Mouse (Mus musculus) heart, adult 2 months (tissue): ENCODE data around the gene Wbp2. TPM values are rescaled to one million over a fixed set of nuclear protein-coding genes. Genes with fewer than 3 reads are reported as not detected.

Source experiments
- DNase-seq, 2 experiments: peaks; one replicate each; pipeline ENCODE4 v3.0.0; 2021
- H3K27ac ChIP-seq: fragments of 200-600 bp; 2 replicates; pipeline ENCODE4 v1.8.1; 2022
- H3K27me3 ChIP-seq: fragments of 200-500 bp; 2 replicates; pipeline ENCODE4 v1.6.1; 2012; ENCODE audit warnings: mild to moderate bottlenecking, low read length, inconsistent platforms, mixed read lengths; ENCODE audit not compliant: control insufficient read depth, insufficient read depth
- H3K36me3 ChIP-seq: fragments of 200-500 bp; 2 replicates; pipeline ENCODE4 v1.6.1; 2012; ENCODE audit warnings: low read length, inconsistent platforms; ENCODE audit not compliant: control insufficient read depth, insufficient read depth
- H3K4me1 ChIP-seq: fragments of 200-500 bp; 2 replicates; pipeline ENCODE4 v1.6.1; 2011; ENCODE audit warnings: low read length; ENCODE audit not compliant: control insufficient read depth, insufficient read depth
- H3K4me3 ChIP-seq: fragments of 200-600 bp; 2 replicates; pipeline ENCODE4 v1.8.1; 2022
- H3K79me2 ChIP-seq: fragments of 200-500 bp; replicated peaks from 2 replicates; pipeline ENCODE4 v1.6.1; 2012; ENCODE audit warnings: mild to moderate bottlenecking, inconsistent platforms, low read length, moderate library complexity, mixed read lengths; ENCODE audit not compliant: control insufficient read depth, insufficient read depth
- H3K9ac ChIP-seq: fragments of 200-500 bp; 2 replicates; pipeline ENCODE4 v1.6.1; 2012; ENCODE audit warnings: low read depth, mild to moderate bottlenecking, control low read depth, inconsistent platforms, low read length, mixed read lengths
- CTCF ChIP-seq: fragments of 200-600 bp; IDR thresholded peaks from 2 replicates; pipeline ENCODE4 v1.8.1; 2022; ENCODE audit warnings: antibody characterized with exemption, mild to moderate bottlenecking, moderate library complexity
- EP300 ChIP-seq: fragments of 200-500 bp; IDR thresholded peaks from 2 replicates; pipeline ENCODE4 v1.6.1; 2011; ENCODE audit warnings: low read depth, low read length, control low read depth; ENCODE audit not compliant: insufficient read depth
- POLR2A ChIP-seq: fragments of 200-500 bp; IDR thresholded peaks from 2 replicates; pipeline ENCODE4 v1.6.1; 2011; ENCODE audit warnings: mild to moderate bottlenecking, low read depth, low read length, control low read depth; ENCODE audit not compliant: insufficient read depth
- WGBS: fragments of 180-500 bp; shearing (Covaris S2); methylation state at CpG from one replicate; pipeline ENCODE4 v1.1.7; 2018; 5-methylcytosine and 5-hydroxymethylcytosine counted together
- intact Hi-C: fragments of 180-260 bp; cut with DNase I; formaldehyde crosslinking; loops from one replicate; pipeline ENCODE4 v1.15.1; 2025
- polyA plus RNA-seq: library from polyadenylated mRNA; depleted of rRNA; stranded (reverse); fragments of >200 nt; gene quantifications from 2 replicates; pipeline ENCODE4 v1.2.3, GENCODE M21; 2012; rRNA removed
- total RNA-seq, 2 experiments: library from RNA; stranded (reverse); gene quantifications; 2 replicates each; pipeline ENCODE4 v1.2.3; 2021

Gene Wbp2
- total and polyA plus RNA-seq, 3 experiments: 91.0 to 176 (median 108) TPM

- intact Hi-C loops: loop anchor here (1.0 kb wide), 1 partner anchor 56 kb away; the partner anchor contains the start of gene Wbp2
- under 1% methylated on average over 67 of the region's 67 CpGs for WGBS
Observed at GRCm38 (mm10) chr11:116030088-116030897, 56.5 kb downstream of the Wbp2 start, which contains the start of gene Unk. Gene Unk (plus strand): TSS chr11:116030322.

GRCm38 (mm10) chr11:116029086-116029865, 57.5 kb downstream of the Wbp2 start:
- H3K4me1 ChIP-seq: peaks cover 11% of the 10 kb centered on the region
- no peaks in the 10 kb centered on the region for H3K36me3 ChIP-seq
- WGBS: 69% methylated on average over 6 of the region's 6 CpGs
- no peaks in the 10 kb centered on the region for H3K27me3 ChIP-seq
- intact Hi-C loops: no loop called here
- TF ChIP-seq EP300 (no peak), CTCF (no peak), POLR2A (no peak)
- no peak for DNase-seq
- H3K4me3 ChIP-seq: peak overlapping the region; percentile 98
- H3K79me2 ChIP-seq: peaks cover 2% of the 10 kb centered on the region; the same call in 1 of the 2 replicates
- peak overlapping the region; percentile 47 for H3K9ac ChIP-seq
- H3K27ac ChIP-seq: peak overlapping the region; percentile 99

More at GRCm38 (mm10) chr11:116030088-116030897, 56.5 kb downstream of the Wbp2 start, which contains the start of gene Unk:
- no peaks in the 10 kb centered on the region for H3K27me3 ChIP-seq
- no peaks in the 10 kb centered on the region for H3K36me3 ChIP-seq
- peaks cover 6% of the 10 kb centered on the region for H3K79me2 ChIP-seq
- H3K4me1 ChIP-seq: peaks cover 11% of the 10 kb centered on the region
- peak within 1 kb of the TSS; percentile 99 for H3K27ac ChIP-seq
- TF ChIP-seq POLR2A (peak; percentile 87), CTCF (no peak), EP300 (peak; percentile 68)
- H3K9ac ChIP-seq: peak within 1 kb of the TSS; percentile 92
- DNase-seq: peak; percentile 98
- H3K4me3 ChIP-seq: peak within 1 kb of the TSS; percentile 98

Other genes with a start within 250 kb of the Wbp2 start
- gene Myo15b, start 228.6 kb downstream of the Wbp2 start, total RNA-seq: under 1 TPM in 1 of 2 experiments, not detected in 1; 0.05 TPM
- 0.20 and 0.29 TPM in 2 replicates for gene Myo15b, start 228.6 kb downstream of the Wbp2 start, polyA plus RNA-seq
- 10 to 100 TPM; 10.2 to 17.8 TPM for gene Smim5, start 187.0 kb downstream of the Wbp2 start, total RNA-seq
- 21.8 and 32.8 TPM in 2 replicates for gene Smim5, start 187.0 kb downstream of the Wbp2 start, polyA plus RNA-seq
- gene Smim6, start 175.0 kb downstream of the Wbp2 start, total RNA-seq: not detected
- gene Smim6, start 175.0 kb downstream of the Wbp2 start, polyA plus RNA-seq: 0.29 and 0.35 TPM in 2 replicates
- 10 to 100 TPM; 16.4 to 18.1 TPM for gene Sap30bp, start 153.7 kb downstream of the Wbp2 start, total RNA-seq
- 9.1 and 10.8 TPM in 2 replicates for gene Sap30bp, start 153.7 kb downstream of the Wbp2 start, polyA plus RNA-seq
- gene Recql5, start 153.5 kb downstream of the Wbp2 start, total RNA-seq: 1 to 10 TPM; 6.8 to 7.4 TPM
- gene Recql5, start 153.5 kb downstream of the Wbp2 start, polyA plus RNA-seq: 10.2 and 12.2 TPM in 2 replicates
- gene Itgb4, start 112.3 kb downstream of the Wbp2 start, total RNA-seq: 1 to 10 TPM; 2.6 to 2.9 TPM
- gene Itgb4, start 112.3 kb downstream of the Wbp2 start, polyA plus RNA-seq: 1.9 and 3.1 TPM in 2 replicates
- 10 to 100 TPM; 14.5 to 14.7 TPM for gene Galk1, start 74.3 kb downstream of the Wbp2 start, total RNA-seq
- gene Galk1, start 74.3 kb downstream of the Wbp2 start, polyA plus RNA-seq: 14.6 and 16.4 TPM in 2 replicates
- 100 to 1,000 TPM; 105 to 128 TPM for gene H3f3b, start 59.0 kb downstream of the Wbp2 start, total RNA-seq
- 67.5 and 82.1 TPM in 2 replicates for gene H3f3b, start 59.0 kb downstream of the Wbp2 start, polyA plus RNA-seq
- 1 to 10 TPM; 7.1 to 7.9 TPM for gene Unk, start 56.7 kb downstream of the Wbp2 start, total RNA-seq
- 16.5 and 20.4 TPM in 2 replicates for gene Unk, start 56.7 kb downstream of the Wbp2 start, polyA plus RNA-seq
- 1 to 10 TPM in 1 of 2 experiments, under 1 TPM in 1; 0.55 to 1.5 TPM for gene Unc13d, start 9.0 kb downstream of the Wbp2 start, total RNA-seq
- gene Unc13d, start 9.0 kb downstream of the Wbp2 start, polyA plus RNA-seq: 1.1 and 1.7 TPM in 2 replicates
- 10 to 100 TPM; 23.1 to 28.2 TPM for gene Trim47, start 40.2 kb upstream of the Wbp2 start, total RNA-seq
- 23.7 and 29.5 TPM in 2 replicates for gene Trim47, start 40.2 kb upstream of the Wbp2 start, polyA plus RNA-seq
- 1 to 10 TPM; 6.1 to 8.6 TPM for gene Trim65, start 44.1 kb upstream of the Wbp2 start, total RNA-seq
- gene Trim65, start 44.1 kb upstream of the Wbp2 start, polyA plus RNA-seq: 8.8 and 10.8 TPM in 2 replicates
- gene Mrpl38, start 51.9 kb upstream of the Wbp2 start, total RNA-seq: 10 to 100 TPM; 56.8 to 59.7 TPM
- gene Mrpl38, start 51.9 kb upstream of the Wbp2 start, polyA plus RNA-seq: 42.1 and 55.5 TPM in 2 replicates
- gene Fbf1, start 81.2 kb upstream of the Wbp2 start, total RNA-seq: 10 to 100 TPM; 14.8 to 15.0 TPM
- gene Fbf1, start 81.2 kb upstream of the Wbp2 start, polyA plus RNA-seq: 11.8 and 17.6 TPM in 2 replicates
- gene Ten1, start 111.9 kb upstream of the Wbp2 start, total RNA-seq: 10 to 100 TPM in 1 of 2 experiments, 1 to 10 TPM in 1; 9.1 to 12.8 TPM
- gene Ten1, start 111.9 kb upstream of the Wbp2 start, polyA plus RNA-seq: 10.2 and 17.0 TPM in 2 replicates
- 100 to 1,000 TPM; 159 to 195 TPM for gene Acox1, start 112.0 kb upstream of the Wbp2 start, total RNA-seq
- 134 and 205 TPM in 2 replicates for gene Acox1, start 112.0 kb upstream of the Wbp2 start, polyA plus RNA-seq
- gene Evpl, start 151.1 kb upstream of the Wbp2 start, total RNA-seq: under 1 TPM; 0.39 to 0.50 TPM
- gene Evpl, start 151.1 kb upstream of the Wbp2 start, polyA plus RNA-seq: 0.15 and 0.29 TPM in 2 replicates
- 10 to 100 TPM; 61.5 to 71.2 TPM for gene Srp68, start 187.2 kb upstream of the Wbp2 start, total RNA-seq
- 40.0 and 50.7 TPM in 2 replicates for gene Srp68, start 187.2 kb upstream of the Wbp2 start, polyA plus RNA-seq
- gene Galr2, start 193.9 kb upstream of the Wbp2 start, total RNA-seq: not detected
- 0.18 and 0.32 TPM in 2 replicates for gene Galr2, start 193.9 kb upstream of the Wbp2 start, polyA plus RNA-seq
- 10 to 100 TPM; 43.7 to 44.0 TPM for gene Exoc7, start 220.2 kb upstream of the Wbp2 start, total RNA-seq
- gene Exoc7, start 220.2 kb upstream of the Wbp2 start, polyA plus RNA-seq: 28.0 and 29.7 TPM in 2 replicates
- not detected for gene Foxj1, start 248.4 kb upstream of the Wbp2 start, total RNA-seq
- 5.1 TPM in 1 of 2 replicates, not detected in the other for gene Foxj1, start 248.4 kb upstream of the Wbp2 start, polyA plus RNA-seq